Mouse (Mus musculus) bone marrow macrophage, adult 2 months (primary cell): Measurements from ENCODE around the gene Med26.

ENCODE experiments used
- CTCF ChIP-seq: IDR thresholded peaks from 2 replicates; pipeline ENCODE4 v1.5.1; 2012; ENCODE audit warnings: low read depth, mild to moderate bottlenecking, low read length, moderate library complexity
- POLR2A ChIP-seq: IDR thresholded peaks from 2 replicates; pipeline ENCODE4 v1.6.1; 2012; ENCODE audit warnings: mild to moderate bottlenecking, low read depth, low read length, borderline replicate concordance

DNA sequence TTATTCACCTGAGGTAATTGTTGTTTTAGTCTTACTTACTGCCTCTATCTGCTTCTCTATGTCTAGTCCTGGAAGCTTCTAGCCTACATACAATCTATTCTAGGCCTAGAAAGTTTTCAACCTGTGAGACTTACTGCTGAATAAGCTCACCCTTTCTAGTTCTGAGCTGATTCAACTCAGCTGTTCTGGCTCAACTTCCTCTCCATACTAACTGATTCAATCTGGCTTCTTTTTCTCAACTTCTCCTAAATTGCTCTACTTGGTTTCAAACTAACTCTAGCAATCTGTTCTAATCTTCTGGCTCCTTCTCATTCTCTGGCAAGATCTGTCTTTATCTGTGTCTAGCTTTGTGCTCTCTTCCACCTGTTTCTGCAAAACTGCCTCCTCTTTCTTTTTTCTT is 26.2 kb downstream of the Med26 start:
- TF ChIP-seq CTCF (no peak), POLR2A (no peak)
